In the genomic region with DNA sequence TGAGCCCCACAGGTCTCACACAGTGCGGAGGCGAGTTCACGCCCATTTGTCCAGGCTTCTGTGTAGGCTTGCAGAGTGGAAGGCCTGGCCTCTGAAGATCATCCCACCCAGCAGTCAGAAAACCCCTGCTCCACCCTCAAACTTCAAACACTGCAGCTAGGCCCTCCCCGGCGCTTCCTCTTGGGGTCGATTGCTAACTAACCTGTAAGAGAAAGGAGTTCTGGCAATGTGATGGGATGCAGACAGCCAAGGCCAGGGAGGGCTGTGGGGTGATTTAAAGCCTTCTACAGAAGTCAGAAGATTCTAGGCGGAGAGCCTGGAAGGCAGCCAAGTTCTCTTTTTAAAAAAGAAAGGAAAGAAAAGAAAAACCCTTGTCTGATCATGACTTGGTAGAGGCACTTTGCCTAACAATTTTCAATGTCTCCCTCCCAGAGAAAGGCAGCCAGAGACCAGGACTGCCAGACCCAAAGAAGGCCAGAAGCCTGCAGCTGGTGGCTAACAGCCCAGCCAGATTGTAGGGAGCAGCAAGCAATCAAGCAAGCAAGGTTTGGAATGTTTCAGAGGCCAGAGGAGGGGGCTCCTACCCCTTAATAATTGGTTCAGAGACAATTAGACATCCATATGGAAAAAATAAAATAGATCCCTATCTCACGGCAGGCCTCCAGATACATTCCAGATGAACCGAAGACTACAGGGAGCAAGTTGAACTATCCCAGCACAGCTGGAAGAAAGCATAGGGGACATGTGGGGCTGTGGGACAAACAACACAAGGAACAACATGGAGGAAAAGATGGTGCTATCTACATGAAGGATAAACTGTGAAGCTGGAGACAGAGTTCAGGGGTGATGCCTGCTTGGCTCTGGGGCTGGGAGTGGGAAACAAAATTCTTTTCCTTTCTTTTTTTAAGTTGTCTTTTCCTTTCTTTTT, we compare ENCODE assay signal across 8 mouse cellular contexts. TPM values are rescaled to one million over a fixed set of nuclear protein-coding genes. Genes with fewer than 3 reads are reported as not detected.
DNase-seq lines count a peak whose midpoint lies in the region; ATAC-seq and TF ChIP-seq lines count a peak whose summit lies in the region.

No protein-coding gene starts in this region.

- 0 out of 2 replicates have a peak overlapping the region, but pooled peaks have one; percentile 28 for H3K9ac ChIP-seq in heart, embryonic 11.5 days (ENCODE audit: low read depth, low read length)
- H3K9ac ChIP-seq in midbrain, embryonic 14.5 days (replicated peaks; ENCODE audit: low read length): no peak overlapping the region

- WGBS in heart, embryonic 11.5 days (ENCODE audit: insufficient replicate concordance): 52% methylated on average over 9 of the region's 9 CpGs
- 63% methylated on average over 9 of the region's 9 CpGs for WGBS in midbrain, embryonic 14.5 days

- H3K4me3 ChIP-seq in layer of hippocampus, adult 2 months: no peak overlapping the region
- no peak overlapping the region for H3K4me3 ChIP-seq in heart, embryonic 11.5 days (ENCODE audit: low read depth, low read length)
- H3K4me3 ChIP-seq in midbrain, embryonic 14.5 days (replicated peaks; ENCODE audit: low read depth, low read length): no peak overlapping the region

- no peaks in the 10 kb centered on the region for H3K9me3 ChIP-seq in heart, embryonic 11.5 days (replicated peaks; ENCODE audit: control insufficient read depth, low read length)
- H3K9me3 ChIP-seq in midbrain, embryonic 14.5 days (ENCODE audit: control insufficient read depth, low read length): no peaks in the 10 kb centered on the region

- TF ChIP-seq CTCF in layer of hippocampus, adult 2 months (conservative IDR thresholded peaks at IDR 0.05): no peak
- TF ChIP-seq CTCF in brain, embryonic 14.5 days (IDR thresholded peaks at IDR 0.05; ENCODE audit: borderline replicate concordance, extremely low read depth, insufficient read depth, insufficient read length): no peak

- no peak overlapping the region for H3K4me2 ChIP-seq in heart, embryonic 11.5 days
- no peak overlapping the region for H3K4me2 ChIP-seq in midbrain, embryonic 14.5 days (ENCODE audit: low read length)

- no peaks in the 10 kb centered on the region for H3K36me3 ChIP-seq in heart, embryonic 11.5 days (ENCODE audit: control insufficient read depth, insufficient read depth, low read length)
- no peaks in the 10 kb centered on the region for H3K36me3 ChIP-seq in midbrain, embryonic 14.5 days (ENCODE audit: control insufficient read depth, insufficient read depth, low read length)

- no peak for DNase-seq in layer of hippocampus, adult 2 months (ENCODE audit: low spot score in 2 of 2)
- DNase-seq in layer of hippocampus, postnatal 10 days (ENCODE audit: low spot score in 2 of 2): no peak
- peak; percentile 66 for DNase-seq in brain, embryonic 14.5 days (ENCODE audit: low read depth)
- DNase-seq in midbrain, embryonic 14.5 days: peak; percentile 57
- DNase-seq in layer of hippocampus, postnatal 36 days: no peak
- DNase-seq in urinary bladder, postnatal 10 days (ENCODE audit: low spot score): no peak

- H3K4me1 ChIP-seq in heart, embryonic 11.5 days (ENCODE audit: control insufficient read depth, insufficient read depth, low read length): peaks cover 7% of the 10 kb centered on the region
- peaks cover 13% of the 10 kb centered on the region for H3K4me1 ChIP-seq in midbrain, embryonic 14.5 days (ENCODE audit: control insufficient read depth, insufficient read depth, low read length)

- peak overlapping the region; percentile 40; the same call in 1 of the 2 replicates for H3K27ac ChIP-seq in layer of hippocampus, adult 2 months
- no peak overlapping the region; the same call in 1 of the 2 replicates for H3K27ac ChIP-seq in heart, embryonic 11.5 days (ENCODE audit: low read depth, low read length)
- H3K27ac ChIP-seq in midbrain, embryonic 14.5 days (replicated peaks; ENCODE audit: low read depth, low read length): peak overlapping the region; percentile 32; the same call in 1 of the 2 replicates

- H3K27me3 ChIP-seq in heart, embryonic 11.5 days (ENCODE audit: control insufficient read depth, insufficient read depth, low read length): no peaks in the 10 kb centered on the region
- H3K27me3 ChIP-seq in midbrain, embryonic 14.5 days (ENCODE audit: control insufficient read depth, insufficient read depth, low read length): no peaks in the 10 kb centered on the region

- no peak for TF ChIP-seq POLR2A in brain, embryonic 14.5 days (IDR thresholded peaks at IDR 0.05; ENCODE audit: borderline replicate concordance, extremely low read depth, insufficient read depth, insufficient read length, poor library complexity, severe bottlenecking)

- no peak for ATAC-seq in heart, embryonic 11.5 days (replicated peaks; ENCODE audit: insufficient number of reproducible peaks, low FRiP score, low TSS enrichment)
- ATAC-seq in midbrain, embryonic 14.5 days (ENCODE audit: low FRiP score, low TSS enrichment): no peak
- ATAC-seq in CD4-positive, CD25-positive, alpha-beta regulatory T cell, adult 4 months: no peak

RNA-seq across cellular contexts. Expression of a gene that starts 6.3 kb away (rescaled TPM):
- 10 to 100 TPM; 40.2 to 44.5 TPM for total RNA-seq in layer of hippocampus, adult 2 months (2021)
- 10 to 100 TPM; 31.7 to 41.4 TPM for total RNA-seq in layer of hippocampus, postnatal 10 days (2021)
- polyA plus RNA-seq in brain, embryonic 14.5 days (2012; rRNA removed): 25.3 and 30.7 TPM in 2 replicates
- polyA plus RNA-seq in heart, embryonic 11.5 days (2014; fragmentation: Nextera tagmentation; extraction: Ambion mirVana): 4.3 TPM in 2 replicates
- polyA plus RNA-seq in midbrain, embryonic 14.5 days (2014; fragmentation: Nextera tagmentation; extraction: Ambion mirVana): 42.2 and 56.0 TPM in 2 replicates
- polyA plus RNA-seq in CD4-positive, CD25-positive, alpha-beta regulatory T cell, adult 4 months (2017; shearing (Covaris generic)): 1 to 10 TPM; 1.4 to 3.5 TPM
- total RNA-seq in layer of hippocampus, postnatal 36 days (2021): 10 to 100 TPM; 39.9 to 40.7 TPM

RNA-seq across cellular contexts. Expression of a gene that starts 20.9 kb away (rescaled TPM):
- total RNA-seq in layer of hippocampus, adult 2 months (2021): 100 to 1,000 TPM; 169 to 171 TPM
- total RNA-seq in layer of hippocampus, postnatal 10 days (2021): 10 to 100 TPM; 59.0 to 61.4 TPM
- 2.7 and 6.9 TPM in 2 replicates for polyA plus RNA-seq in brain, embryonic 14.5 days (2012; rRNA removed)
- 0.46 and 0.70 TPM in 2 replicates for polyA plus RNA-seq in heart, embryonic 11.5 days (2014; fragmentation: Nextera tagmentation; extraction: Ambion mirVana)
- 2.3 and 2.8 TPM in 2 replicates for polyA plus RNA-seq in midbrain, embryonic 14.5 days (2014; fragmentation: Nextera tagmentation; extraction: Ambion mirVana)
- under 1 TPM in 1 of 2 experiments, not detected in 1; 0.17 TPM for polyA plus RNA-seq in CD4-positive, CD25-positive, alpha-beta regulatory T cell, adult 4 months (2017; shearing (Covaris generic))
- total RNA-seq in layer of hippocampus, postnatal 36 days (2021): 100 to 1,000 TPM; 168 to 169 TPM

RNA-seq across cellular contexts. Expression of a gene that starts 21.7 kb away (rescaled TPM):
- total RNA-seq in layer of hippocampus, adult 2 months (2021): 10 to 100 TPM; 14.5 to 15.4 TPM
- total RNA-seq in layer of hippocampus, postnatal 10 days (2021): 10 to 100 TPM; 13.2 to 13.4 TPM
- polyA plus RNA-seq in brain, embryonic 14.5 days (2012; rRNA removed): 9.5 and 12.0 TPM in 2 replicates
- 6.2 TPM in 2 replicates for polyA plus RNA-seq in heart, embryonic 11.5 days (2014; fragmentation: Nextera tagmentation; extraction: Ambion mirVana)
- polyA plus RNA-seq in midbrain, embryonic 14.5 days (2014; fragmentation: Nextera tagmentation; extraction: Ambion mirVana): 8.2 and 8.4 TPM in 2 replicates
- not detected for polyA plus RNA-seq in CD4-positive, CD25-positive, alpha-beta regulatory T cell, adult 4 months (2017; shearing (Covaris generic))
- 10 to 100 TPM; 12.5 to 14.8 TPM for total RNA-seq in layer of hippocampus, postnatal 36 days (2021)

RNA-seq across cellular contexts. Expression of a gene that starts 25.8 kb away (rescaled TPM):
- total RNA-seq in layer of hippocampus, adult 2 months (2021): not detected
- not detected for total RNA-seq in layer of hippocampus, postnatal 10 days (2021)
- polyA plus RNA-seq in brain, embryonic 14.5 days (2012; rRNA removed): 0.19 and 0.20 TPM in 2 replicates
- 0.13 and 0.39 TPM in 2 replicates for polyA plus RNA-seq in heart, embryonic 11.5 days (2014; fragmentation: Nextera tagmentation; extraction: Ambion mirVana)
- polyA plus RNA-seq in midbrain, embryonic 14.5 days (2014; fragmentation: Nextera tagmentation; extraction: Ambion mirVana): 0.16 TPM in 1 of 2 replicates, not detected in the other
- 1 to 10 TPM in 1 of 2 experiments, under 1 TPM in 1; 0.36 to 2.0 TPM for polyA plus RNA-seq in CD4-positive, CD25-positive, alpha-beta regulatory T cell, adult 4 months (2017; shearing (Covaris generic))
- not detected for total RNA-seq in layer of hippocampus, postnatal 36 days (2021)

RNA-seq across cellular contexts. Expression of a gene that starts 29.7 kb away (rescaled TPM):
- 10 to 100 TPM; 41.7 to 42.6 TPM for total RNA-seq in layer of hippocampus, adult 2 months (2021)
- total RNA-seq in layer of hippocampus, postnatal 10 days (2021): 10 to 100 TPM; 43.1 to 47.3 TPM
- 15.5 and 35.5 TPM in 2 replicates for polyA plus RNA-seq in brain, embryonic 14.5 days (2012; rRNA removed)
- polyA plus RNA-seq in heart, embryonic 11.5 days (2014; fragmentation: Nextera tagmentation; extraction: Ambion mirVana): 82.1 and 83.5 TPM in 2 replicates
- 73.3 and 75.5 TPM in 2 replicates for polyA plus RNA-seq in midbrain, embryonic 14.5 days (2014; fragmentation: Nextera tagmentation; extraction: Ambion mirVana)
- polyA plus RNA-seq in CD4-positive, CD25-positive, alpha-beta regulatory T cell, adult 4 months (2017; shearing (Covaris generic)): 10 to 100 TPM; 24.9 to 34.0 TPM
- 10 to 100 TPM; 39.7 to 41.8 TPM for total RNA-seq in layer of hippocampus, postnatal 36 days (2021)

Comparison
In these comparisons a context has a peak if more than half of its experiments do, and no peak if none do; other contexts are left out.
1. DNase-seq: peak in brain, embryonic 14.5 days (single experiment) and midbrain, embryonic 14.5 days (single experiment); none in layer of hippocampus, adult 2 months (0 of 2), layer of hippocampus, postnatal 10 days (0 of 2), layer of hippocampus, postnatal 36 days (0 of 2) and urinary bladder, postnatal 10 days (single experiment).